Mouse (Mus musculus) mammary gland, adult 2 months (tissue): Measurements from ENCODE around the gene Gm10251. TPM values are rescaled to one million over a fixed set of nuclear protein-coding genes. Genes with fewer than 3 reads are reported as not detected.

Experiments
- polyA plus RNA-seq: library from polyadenylated mRNA; depleted of rRNA; stranded (reverse); fragments of >200 nt; gene quantifications from 2 replicates; pipeline ENCODE4 v1.2.3, GENCODE M21; 2012; ENCODE audit warnings: low replicate concordance; rRNA removed

The Gm10251 gene
- not detected in 2 replicates for polyA plus RNA-seq

GRCm38 (mm10) chr14:6684070-6684469, at the start of gene Gm10251:
Gene Gm10251, minus strand, starts transcription at chr14:6684170.

DNA sequence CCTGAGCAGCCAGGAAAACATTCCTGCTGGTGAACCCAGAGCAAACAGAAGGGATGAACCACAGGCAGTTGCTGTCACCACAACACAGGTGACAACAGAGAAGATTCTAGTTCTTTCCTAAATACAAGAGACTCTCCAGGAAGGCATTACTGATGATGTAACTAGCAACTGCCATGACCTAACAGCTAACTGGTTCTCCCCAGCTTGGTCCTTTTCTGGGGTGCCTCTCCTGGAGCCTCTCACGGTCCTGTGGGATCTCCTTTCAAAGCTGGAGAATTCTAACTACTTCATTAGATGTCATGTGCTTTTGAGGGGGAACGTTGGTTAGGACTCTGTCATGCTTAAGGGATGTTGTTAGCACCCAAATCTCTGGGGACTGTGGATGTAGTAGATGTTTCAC, 36.2 kb upstream of the Gm10251 start, which contains the start of gene Gm8050:
Gm8050 (minus strand) TSS at position 101 of the 400 bp plus-strand sequence.

GRCm38 (mm10) chr14:6622318-6622717, 61.7 kb downstream of the Gm10251 start, which contains the start of gene Gm3460:
Gene Gm3460, minus strand, starts transcription at chr14:6622418.

GRCm38 (mm10) chr14:6590513-6590912, 93.5 kb downstream of the Gm10251 start, which contains the start of gene Gm3629:
Gene Gm3629, minus strand, starts transcription at chr14:6590613.

Other genes with a start within 250 kb of the Gm10251 start
- not detected in 2 replicates for gene Gm3594, start 239.6 kb downstream of the Gm10251 start, polyA plus RNA-seq
- gene Gm8356, start 146.9 kb downstream of the Gm10251 start, polyA plus RNA-seq, result not detected in 2 replicates
- not detected in 2 replicates for gene Gm3629, start 93.6 kb downstream of the Gm10251 start, polyA plus RNA-seq
- not detected in 2 replicates for gene Gm3460, start 61.8 kb downstream of the Gm10251 start, polyA plus RNA-seq
- gene Gm8050, start 36.1 kb upstream of the Gm10251 start, polyA plus RNA-seq, result not detected in 2 replicates
- gene Gm3636, start 58.2 kb upstream of the Gm10251 start, polyA plus RNA-seq, result 0.30 and 0.69 TPM in 2 replicates
- not detected in 2 replicates for gene Gm8362, start 90.2 kb upstream of the Gm10251 start, polyA plus RNA-seq
- not detected in 2 replicates for gene Gm3642, start 156.1 kb upstream of the Gm10251 start, polyA plus RNA-seq
- 0.37 TPM in 1 of 2 replicates, not detected in the other for gene Gm3667, start 205.8 kb upstream of the Gm10251 start, polyA plus RNA-seq